Mouse (Mus musculus) CH12.LX (cell line): ENCODE measurements around the gene Rabgap1l. TPM values are rescaled to one million over a fixed set of nuclear protein-coding genes. Genes with fewer than 3 reads are reported as not detected.

Source experiments
- DNase-seq: peaks from one replicate; pipeline ENCODE4 v3.0.0-alpha.2; 2013; ENCODE audit errors: extremely low read depth
- H3K27ac ChIP-seq: 2 replicates; pipeline ENCODE4 v1.5.1; 2012; ENCODE audit warnings: low read depth, mild to moderate bottlenecking, control low read depth, moderate library complexity; ENCODE audit not compliant: insufficient read depth
- H3K27me3 ChIP-seq: replicated peaks from 2 replicates; pipeline ENCODE3; 2012; ENCODE audit warnings: inconsistent platforms
- H3K36me3 ChIP-seq, 2 experiments: replicated peaks in 1 of 2; 2 replicates each; pipeline versions ENCODE3 to v1.6.1; 2012; ENCODE audit warnings: inconsistent platforms in 1 of 2, low read length in 1 of 2, mild to moderate bottlenecking in 1 of 2, mixed read lengths in 1 of 2, moderate library complexity in 1 of 2; ENCODE audit not compliant: control insufficient read depth in 1 of 2, insufficient read depth in 1 of 2
- H3K4me1 ChIP-seq, 2 experiments: 2 replicates each; pipeline ENCODE4 v1.6.1; 2012; ENCODE audit warnings: inconsistent platforms in 1 of 2, moderate library complexity in 1 of 2; ENCODE audit not compliant: insufficient read depth in 2 of 2, control insufficient read depth in 1 of 2
- H3K4me2 ChIP-seq: 2 replicates; pipeline ENCODE4 v1.6.1; 2012; ENCODE audit warnings: low read depth, mild to moderate bottlenecking, control low read depth; ENCODE audit not compliant: poor library complexity, insufficient read depth, severe bottlenecking
- H3K4me3 ChIP-seq, 3 experiments: fragments of 150-350 bp in 1 of 3; sonication (generic) in 1 of 3; replicated peaks in 1 of 3; 2 replicates each; pipeline versions ENCODE3 to v1.5.1; 2011 to 2012; ENCODE audit warnings: low read depth in 2 of 3, low read length in 2 of 3, mild to moderate bottlenecking in 2 of 3, moderate library complexity in 2 of 3, control low read depth in 1 of 3, improper control_type of control experiment in 1 of 3, inconsistent platforms in 1 of 3, mixed read lengths in 1 of 3; ENCODE audit not compliant: poor library complexity in 1 of 3
- H3K79me2 ChIP-seq: replicated peaks from 2 replicates; pipeline ENCODE4 v1.6.1; 2012; ENCODE audit warnings: mild to moderate bottlenecking, moderate library complexity; ENCODE audit not compliant: control insufficient read depth, poor library complexity, insufficient read depth, severe bottlenecking; ENCODE audit errors: extremely low read depth
- H3K9ac ChIP-seq: 2 replicates; pipeline ENCODE4 v1.6.1; 2012; ENCODE audit warnings: low read depth, mild to moderate bottlenecking, control low read depth, moderate library complexity; ENCODE audit not compliant: insufficient read depth
- H3K9me3 ChIP-seq: replicated peaks from 2 replicates; pipeline ENCODE3; 2012; ENCODE audit warnings: low read length, inconsistent platforms, mixed read lengths
- BHLHE40 ChIP-seq: IDR thresholded peaks from 2 replicates; pipeline ENCODE4 v1.6.1; 2011; ENCODE audit warnings: mild to moderate bottlenecking, low read depth, low read length, improper control_type of control experiment
- CHD2 ChIP-seq: IDR thresholded peaks from 2 replicates; pipeline ENCODE4 v1.6.1; 2011; ENCODE audit warnings: low read length, improper control_type of control experiment
- CTCF ChIP-seq, 2 experiments: IDR thresholded peaks in 1 of 2; conservative IDR thresholded peaks in 1 of 2; 2 replicates each; pipeline ENCODE4 v1.5.1; 2011 to 2012; ENCODE audit warnings: low read depth in 2 of 2, low read length in 2 of 2, improper control_type of control experiment in 1 of 2, inconsistent platforms in 1 of 2, mild to moderate bottlenecking in 1 of 2, moderate library complexity in 1 of 2
- E2F4 ChIP-seq: IDR thresholded peaks from 2 replicates; pipeline ENCODE4 v1.6.1; 2011; ENCODE audit warnings: low read depth, low read length, improper control_type of control experiment; ENCODE audit not compliant: insufficient replicate concordance
- EP300 ChIP-seq: IDR thresholded peaks from 2 replicates; pipeline ENCODE4 v1.6.1; 2011; ENCODE audit warnings: low read length, improper control_type of control experiment
- ETS1 ChIP-seq: conservative IDR thresholded peaks from 2 replicates; pipeline ENCODE4 v1.6.1; 2012; ENCODE audit warnings: low read depth, mild to moderate bottlenecking, inconsistent platforms, low read length, improper control_type of control experiment, moderate library complexity
- GABPA ChIP-seq: IDR thresholded peaks from 2 replicates; pipeline ENCODE4 v1.6.1; 2012; ENCODE audit warnings: low read depth, low read length, improper control_type of control experiment, inconsistent platforms; ENCODE audit not compliant: insufficient replicate concordance
- IRF4 ChIP-seq: IDR thresholded peaks from 2 replicates; pipeline ENCODE4 v1.6.1; 2014; ENCODE audit warnings: low read depth, mild to moderate bottlenecking, inconsistent platforms, low read length, improper control_type of control experiment
- JUN ChIP-seq: IDR thresholded peaks from 2 replicates; pipeline ENCODE4 v1.6.1; 2011; ENCODE audit warnings: low read depth, mild to moderate bottlenecking, low read length, improper control_type of control experiment, moderate library complexity; ENCODE audit not compliant: insufficient read depth
- JUND ChIP-seq: conservative IDR thresholded peaks from 2 replicates; pipeline ENCODE4 v1.6.1; 2011; ENCODE audit warnings: low read depth, low read length, improper control_type of control experiment
- KAT2A ChIP-seq: IDR thresholded peaks from 2 replicates; pipeline ENCODE4 v1.6.1; 2012; ENCODE audit warnings: low read length, improper control_type of control experiment, inconsistent platforms; ENCODE audit not compliant: insufficient replicate concordance
- MAFK ChIP-seq: IDR thresholded peaks from 2 replicates; pipeline ENCODE4 v1.6.1; 2011; ENCODE audit warnings: low read length, improper control_type of control experiment; ENCODE audit not compliant: insufficient replicate concordance
- MEF2A ChIP-seq: IDR thresholded peaks from 2 replicates; pipeline ENCODE4 v1.6.1; 2014; ENCODE audit warnings: low read depth, mild to moderate bottlenecking, inconsistent platforms, low read length, improper control_type of control experiment, borderline replicate concordance
- MXI1 ChIP-seq: IDR thresholded peaks from 2 replicates; pipeline ENCODE4 v1.6.1; 2011; ENCODE audit warnings: mild to moderate bottlenecking, low read depth, low read length, improper control_type of control experiment
- MYC ChIP-seq: IDR thresholded peaks from 2 replicates; pipeline ENCODE4 v1.6.1; 2011; ENCODE audit warnings: low read depth, mild to moderate bottlenecking, improper control_type of control experiment, low read length
- NELFE ChIP-seq: IDR thresholded peaks from 2 replicates; pipeline ENCODE4 v1.6.1; 2011; ENCODE audit warnings: low read depth, low read length, improper control_type of control experiment
- NRF1 ChIP-seq: IDR thresholded peaks from 2 replicates; pipeline ENCODE4 v1.6.1; 2014; ENCODE audit warnings: low read depth, mild to moderate bottlenecking, inconsistent platforms, low read length, improper control_type of control experiment, moderate library complexity
- PAX5 ChIP-seq: IDR thresholded peaks from 2 replicates; pipeline ENCODE4 v1.6.1; 2012; ENCODE audit warnings: low read length, inconsistent platforms, mixed read lengths
- RAD21 ChIP-seq: IDR thresholded peaks from 2 replicates; pipeline ENCODE4 v1.6.1; 2011; ENCODE audit warnings: low read depth, mild to moderate bottlenecking, low read length, improper control_type of control experiment, moderate library complexity
- SIN3A ChIP-seq: IDR thresholded peaks from 2 replicates; pipeline ENCODE4 v1.6.1; 2012; ENCODE audit warnings: low read length, improper control_type of control experiment, inconsistent platforms
- TBP ChIP-seq: conservative IDR thresholded peaks from 2 replicates; pipeline ENCODE4 v1.6.1; 2011; ENCODE audit warnings: low read depth, low read length, improper control_type of control experiment
- TCF12 ChIP-seq: IDR thresholded peaks from 2 replicates; pipeline ENCODE4 v1.6.1; 2014; ENCODE audit warnings: low read depth, mild to moderate bottlenecking, inconsistent platforms, low read length, improper control_type of control experiment
- USF1 ChIP-seq: IDR thresholded peaks from 2 replicates; pipeline ENCODE4 v1.6.1; 2014; ENCODE audit warnings: low read depth, mild to moderate bottlenecking, inconsistent platforms, low read length, improper control_type of control experiment
- USF2 ChIP-seq: conservative IDR thresholded peaks from 2 replicates; pipeline ENCODE4 v1.6.1; 2011; ENCODE audit warnings: low read depth, low read length, improper control_type of control experiment
- ZC3H11A ChIP-seq: IDR thresholded peaks from 2 replicates; pipeline ENCODE4 v1.6.1; 2012; ENCODE audit warnings: low read depth, mild to moderate bottlenecking, inconsistent platforms, low read length, improper control_type of control experiment
- ZMIZ1 ChIP-seq: IDR thresholded peaks from 2 replicates; pipeline ENCODE4 v1.6.1; 2012; ENCODE audit warnings: low read depth, mild to moderate bottlenecking, inconsistent platforms, low read length, improper control_type of control experiment
- ZNF384 ChIP-seq: IDR thresholded peaks from 2 replicates; pipeline ENCODE4 v1.6.1; 2012; ENCODE audit warnings: low read depth, low read length, improper control_type of control experiment, inconsistent platforms
- dilution Hi-C: fragments of 300-500 bp; cut with MboI; formaldehyde crosslinking; loops from 2 replicates; pipeline ENCODE4 v1.14.3; 2020; ENCODE audit warnings: low sequenced_read_pairs; ENCODE audit not compliant: extremely low pct_unique_long_range_greater_than_20kb, extremely low pct_ligation_motif_present
- in situ Hi-C: fragments of 300-500 bp; cut with MboI; formaldehyde crosslinking; loops from 3 replicates; pipeline ENCODE4 v1.14.3; 2019; ENCODE audit warnings: low sequenced_read_pairs, low pct_ligation_motif_present, low pct_unique_long_range_greater_than_20kb, mixed read lengths
- polyA plus RNA-seq: library from polyadenylated mRNA; unstranded; fragments of >175 nt; gene quantifications from 2 replicates; pipeline ENCODE4 v1.2.1, GENCODE M21; 2012; ENCODE audit warnings: low read depth; ENCODE audit not compliant: insufficient read length
- total RNA-seq, 2 experiments: library from RNA; depleted of rRNA; stranded (reverse); fragments of 300-350 nt in 1 of 2; fragments of >200 nt in 1 of 2; gene quantifications; 2 replicates each; pipeline ENCODE4 v1.2.3; 2012 to 2014

Gene Rabgap1l
- total and polyA plus RNA-seq, 3 experiments: 84.0 to 109 (median 85.6) TPM

- TF ChIP-seq ZNF384 (no peak), GABPA (no peak), PAX5 (no peak), NRF1 (no peak), CTCF (conservative IDR thresholded peaks at IDR 0.05 in 1 of 2, IDR thresholded peaks at IDR 0.05 in 1 of 2; ENCODE audit: low read depth in 2 of 2, low read length in 2 of 2) (no peak), SIN3A (0 out of 2 replicates have a peak, but pooled peaks have one; percentile 39), ZC3H11A (no peak), TBP (no peak), BHLHE40 (0 out of 2 replicates have a peak, but pooled peaks have one; percentile 19)
Measured at GRCm38 (mm10) chr1:160275248-160275647, 517.8 kb downstream of the Rabgap1l start (continued).

GRCm38 (mm10) chr1:160273133-160273743 lies 519.8 kb downstream of the Rabgap1l start:
- no peak for DNase-seq
- dilution Hi-C loops: no loop called here
- H3K4me1 ChIP-seq: peaks cover 8 to 26% of the 10 kb centered on the region in 2 experiments

GRCm38 (mm10) chr1:160271282-160271967 lies 521.6 kb downstream of the Rabgap1l start:
- Histone ChIP-seq H3K27me3 (no peaks in the 10 kb centered on the region), H3K36me3 (no peaks in the 10 kb centered on the region)
- TF ChIP-seq NELFE: no peak
- no peak for TF ChIP-seq USF2
- no peak for TF ChIP-seq ZMIZ1
- TF ChIP-seq IRF4: no peak
- TF ChIP-seq MEF2A: no peak
- no peak for TF ChIP-seq ETS1
- TF ChIP-seq JUN: no peak
- TF ChIP-seq MAFK: no peak
- TF ChIP-seq EP300: no peak
- no peak for TF ChIP-seq MXI1
- no peak for TF ChIP-seq TCF12
- no peak for TF ChIP-seq PAX5
- no peak for TF ChIP-seq MYC
- TF ChIP-seq CHD2: no peak
- TF ChIP-seq GABPA: no peak
- no peak for TF ChIP-seq E2F4
- TF ChIP-seq, all 38 proteins: peak for 0
- Histone ChIP-seq H3K9ac (no peak overlapping the region), H3K4me1 (peaks cover 8 to 30% of the 10 kb centered on the region in 2 experiments), H3K4me3 (no peak overlapping the region), H3K4me2 (no peak overlapping the region), H3K27ac (no peak overlapping the region), H3K79me2 (no peaks in the 10 kb centered on the region; the same call in 1 of the 2 replicates), H3K9me3 (no peaks in the 10 kb centered on the region)
- in situ Hi-C loops (no loop called here), dilution Hi-C loops (no loop called here)
- DNase-seq: no peak

More at GRCm38 (mm10) chr1:160273133-160273743, 519.8 kb downstream of the Rabgap1l start:
- no peaks in the 10 kb centered on the region; the same call in 1 of the 2 replicates for H3K79me2 ChIP-seq
- no peak overlapping the region for H3K9ac ChIP-seq
- H3K4me2 ChIP-seq: no peak overlapping the region
- no peaks in the 10 kb centered on the region for H3K27me3 ChIP-seq
- TF ChIP-seq KAT2A: no peak
- TF ChIP-seq RAD21: no peak
- TF ChIP-seq ETS1: no peak
- no peak for TF ChIP-seq EP300
- TF ChIP-seq USF2: no peak
- TF ChIP-seq ZNF384: no peak
- no peak for TF ChIP-seq USF1
- TF ChIP-seq SIN3A: no peak
- no peak for TF ChIP-seq MEF2A
- no peak for TF ChIP-seq ZC3H11A
- TF ChIP-seq JUND: no peak
- no peak for TF ChIP-seq JUN
- no peak for TF ChIP-seq ZMIZ1
- no peak for TF ChIP-seq TBP
- H3K4me3 ChIP-seq: no peak overlapping the region
- in situ Hi-C loops: no loop called here
- H3K9me3 ChIP-seq: no peaks in the 10 kb centered on the region
- H3K36me3 ChIP-seq: peaks cover 0 to 1% of the 10 kb centered on the region in 2 experiments
- no peak overlapping the region for H3K27ac ChIP-seq
